Mouse (Mus musculus) heart, adult 11 months (tissue): ENCODE measurements around the gene Il13ra2.
"Not testable (repeated sequence)": the region's sequence is repeated elsewhere in the genome, so short reads cannot be mapped to it uniquely, and the experiment has no call there.

ENCODE experiments used
- DNase-seq: peaks from one replicate; pipeline ENCODE4 v3.0.0; 2022

The Il13ra2 gene

GRCm38 (mm10) chrX:147429129-147429528 lies at the start of gene Il13ra2:
TSS of gene Il13ra2 (minus strand) at chrX:147429192.
- no peak for DNase-seq

GRCm38 (mm10) chrX:147453610-147454009 lies 24.6 kb upstream of the Il13ra2 start, which contains the start of gene Vmn1r239-ps:
TSS of gene Vmn1r239-ps (minus strand) at chrX:147453710.
- DNase-seq: not testable (repeated sequence)

GRCm38 (mm10) chrX:147443386-147443785 lies 14.4 kb upstream of the Il13ra2 start:
- no peak for DNase-seq

DNA sequence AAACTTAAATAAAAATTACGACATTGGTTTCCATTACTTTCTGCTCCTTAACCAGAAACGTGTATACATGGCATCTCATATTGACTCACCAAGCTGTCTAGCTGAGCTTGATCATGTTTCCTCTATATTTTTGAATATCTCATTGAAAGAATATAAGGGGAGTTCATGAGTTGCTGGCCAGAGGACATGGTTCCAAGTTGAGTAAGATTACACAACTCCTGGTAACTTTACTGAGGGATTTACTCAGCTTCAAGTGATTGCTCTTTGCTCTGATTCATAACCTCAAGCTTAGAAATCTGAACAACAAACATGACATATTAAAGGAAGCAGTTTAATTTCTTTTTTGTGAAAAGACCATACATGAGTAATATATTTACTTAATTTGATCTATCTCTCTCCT lies 6.4 kb upstream of the Il13ra2 start:
- no peak for DNase-seq

DNA sequence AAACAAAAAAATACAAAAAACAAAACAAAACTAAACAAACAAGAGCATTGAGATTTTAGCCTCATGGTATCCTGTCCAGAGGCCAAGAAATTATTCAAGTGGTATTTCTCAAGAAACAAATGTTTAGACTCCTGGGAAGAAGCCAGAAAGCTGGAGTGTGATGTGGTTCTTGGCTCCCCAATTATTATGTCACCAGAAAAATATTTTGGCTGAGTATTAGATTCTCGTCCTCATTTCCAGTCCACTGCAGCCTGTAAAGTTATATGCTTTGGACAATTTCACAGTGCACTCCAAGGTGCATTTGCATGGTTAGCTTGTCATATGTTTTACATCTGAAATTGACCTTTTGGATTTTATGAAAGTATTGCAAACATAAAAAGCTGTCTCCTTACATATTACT lies 761 bp upstream of the Il13ra2 start:
- peak; percentile 87 for DNase-seq

DNA sequence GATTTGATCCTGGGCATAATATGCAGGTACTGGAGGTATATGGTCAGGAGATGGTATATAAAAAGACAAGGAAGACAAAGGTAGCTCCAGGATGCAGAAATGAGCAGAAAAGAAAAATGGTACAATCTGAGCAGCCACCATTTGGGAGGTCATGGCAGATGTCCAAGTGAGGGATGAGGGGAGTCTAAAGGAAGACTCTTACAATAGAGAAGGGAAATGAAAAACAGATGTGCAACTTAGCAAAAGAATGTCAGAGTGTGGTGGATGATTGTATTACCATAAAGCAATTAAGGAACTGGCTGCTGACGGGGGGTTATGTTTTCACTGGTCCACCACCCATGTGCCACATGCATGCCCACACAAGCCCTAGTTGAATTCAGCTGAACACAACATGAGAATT lies 35.5 kb downstream of the Il13ra2 start:
- no peak for DNase-seq

DNA sequence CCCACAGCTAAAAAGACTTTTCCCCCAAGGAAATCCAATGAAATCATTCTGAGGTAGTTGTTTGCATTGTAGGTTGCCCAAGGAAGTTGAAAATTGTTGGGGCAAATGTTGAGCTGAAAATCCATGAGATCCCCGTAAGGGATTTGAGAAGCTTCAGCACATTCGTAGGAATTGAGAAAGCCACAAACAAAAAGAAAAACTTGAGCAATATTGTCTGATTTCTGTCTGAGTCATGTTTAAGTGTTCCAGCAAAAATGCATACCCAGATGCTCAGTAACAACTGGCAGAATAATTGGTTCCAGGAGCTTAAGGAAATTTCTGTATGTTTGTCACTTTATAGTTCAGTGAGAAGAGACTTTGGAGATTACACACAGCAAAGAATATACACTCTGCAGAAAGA lies 79.8 kb downstream of the Il13ra2 start:
- DNase-seq: no peak
